Mouse (Mus musculus) embryo, embryonic 9.5 days (tissue): ENCODE results near the gene Ace2.

ENCODE experiments used
- DNase-seq: peaks from one replicate; pipeline ENCODE4 v3.0.0-alpha.2; 2017; ENCODE audit errors: extremely low spot score

The Ace2 gene

DNA sequence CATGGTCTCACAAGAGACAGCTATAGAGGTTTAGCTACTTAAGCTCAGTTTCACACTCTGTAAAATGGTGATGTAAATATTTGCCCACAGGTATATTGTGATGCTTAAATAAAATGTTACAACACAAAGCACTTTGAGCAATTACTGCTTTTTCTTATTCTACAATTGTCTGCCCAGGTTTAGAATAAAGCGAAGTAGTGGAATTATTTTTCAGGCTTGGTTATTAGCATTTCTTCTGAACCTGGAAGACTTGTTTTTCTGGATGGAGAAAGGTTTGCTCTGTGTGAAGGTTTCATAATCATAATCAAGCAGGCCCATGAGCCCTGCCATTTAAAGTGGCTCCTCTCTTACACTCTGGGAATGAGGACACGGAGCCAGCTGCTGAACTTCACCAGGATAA, at the start of gene Ace2:
Ace2 (plus strand) TSS at position 301 of the 400 bp plus-strand sequence.
- DNase-seq: no peak

DNA sequence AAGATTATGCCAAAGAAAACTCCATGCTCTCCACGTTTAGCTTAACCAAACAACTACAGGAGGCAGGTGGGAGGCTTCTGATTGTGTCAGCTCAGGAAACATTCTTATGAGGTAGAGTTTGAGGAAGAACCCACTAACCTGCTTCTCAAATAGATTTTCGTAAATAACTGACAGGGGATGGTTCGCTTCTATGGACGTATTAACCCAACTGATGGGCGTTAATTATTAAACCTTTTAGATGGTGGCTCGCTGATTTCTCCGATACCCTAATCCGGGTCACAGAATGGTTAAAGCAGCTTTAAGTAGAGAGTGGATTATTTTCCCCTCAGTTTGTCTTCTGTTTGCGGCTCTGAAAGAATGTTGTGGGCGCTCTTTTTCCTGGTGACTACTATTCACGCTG, 49.2 kb upstream of the Ace2 start:
- no peak for DNase-seq

DNA sequence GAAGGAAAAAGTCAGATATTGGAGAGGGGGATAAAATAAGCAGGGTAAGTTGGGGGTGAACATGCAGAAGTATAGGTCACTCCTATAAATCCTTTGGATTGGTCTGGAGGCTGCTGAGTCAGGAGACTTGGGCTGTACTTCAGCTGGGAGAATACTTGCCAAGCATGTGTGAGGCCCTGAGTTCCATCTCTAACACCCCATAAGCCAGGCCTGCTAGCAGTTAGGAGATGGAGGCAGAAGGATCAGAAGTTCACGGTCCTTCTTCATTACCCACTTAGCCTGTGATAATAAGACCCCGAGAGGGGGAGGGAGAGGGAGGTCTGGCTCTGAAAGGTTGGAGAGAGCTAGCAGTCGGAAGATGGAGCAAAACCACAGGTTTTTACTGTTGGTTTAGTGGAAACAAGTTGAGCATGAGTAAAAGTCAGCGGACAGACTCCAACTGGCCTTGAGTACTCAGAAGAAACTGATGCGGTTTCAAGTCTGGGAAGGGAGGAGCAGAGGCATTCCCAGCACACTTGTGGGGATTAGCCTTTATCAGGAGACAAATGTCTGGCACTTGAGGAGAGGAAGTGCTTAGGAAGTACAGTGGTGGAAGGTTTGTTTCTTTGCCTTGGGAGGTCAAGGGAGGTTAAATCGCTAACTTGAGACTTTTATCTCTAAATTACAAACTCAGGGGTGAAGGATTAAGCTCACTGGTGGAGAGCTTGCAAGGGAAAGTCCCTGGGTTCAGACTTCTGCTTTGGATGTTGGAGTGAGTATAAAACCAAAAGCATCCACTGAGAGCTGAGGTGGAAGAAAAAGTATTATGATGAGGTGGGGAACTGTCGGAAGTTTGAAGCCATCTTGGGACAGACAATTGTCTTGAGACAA, 46.6 kb upstream of the Ace2 start:
- DNase-seq: no peak

DNA sequence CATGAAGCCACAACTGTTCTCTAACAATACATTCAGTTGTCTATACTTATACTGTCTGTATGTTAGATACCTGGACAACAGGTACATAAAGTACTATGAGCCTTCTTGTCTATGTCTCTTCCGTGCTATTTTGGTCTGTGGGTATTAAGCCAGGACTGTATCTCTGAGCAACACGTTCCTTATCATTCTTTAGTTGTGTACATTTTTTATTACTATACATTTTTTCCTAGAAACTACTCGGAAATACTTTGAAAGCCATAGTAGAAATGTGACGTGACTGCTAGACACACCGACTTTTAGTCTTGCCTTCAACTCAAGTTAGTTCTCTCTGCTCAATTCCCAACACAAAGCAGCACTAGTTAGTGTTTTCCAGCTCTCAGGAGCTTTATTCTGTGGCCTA, 45.7 kb upstream of the Ace2 start:
- no peak for DNase-seq

DNA sequence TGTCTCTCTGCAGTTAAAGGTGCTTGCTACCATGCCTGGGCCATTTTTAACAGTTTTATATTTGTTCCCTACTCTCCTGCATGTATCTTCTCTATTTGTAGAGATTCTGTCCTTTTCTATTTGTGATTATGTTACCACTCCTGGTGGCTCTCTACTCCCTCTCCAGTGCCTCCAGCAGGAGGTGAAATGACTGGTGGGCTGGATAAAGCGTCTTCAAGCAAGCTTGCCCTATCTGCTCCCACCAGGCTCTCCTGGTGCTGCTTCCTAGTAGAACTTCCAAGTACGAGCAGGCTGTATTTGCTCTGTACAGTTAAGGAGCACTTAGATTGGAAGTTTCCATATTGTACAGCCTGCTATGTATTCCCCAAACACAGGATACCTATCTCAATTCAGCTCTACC, 43.3 kb upstream of the Ace2 start:
- DNase-seq: no peak

DNA sequence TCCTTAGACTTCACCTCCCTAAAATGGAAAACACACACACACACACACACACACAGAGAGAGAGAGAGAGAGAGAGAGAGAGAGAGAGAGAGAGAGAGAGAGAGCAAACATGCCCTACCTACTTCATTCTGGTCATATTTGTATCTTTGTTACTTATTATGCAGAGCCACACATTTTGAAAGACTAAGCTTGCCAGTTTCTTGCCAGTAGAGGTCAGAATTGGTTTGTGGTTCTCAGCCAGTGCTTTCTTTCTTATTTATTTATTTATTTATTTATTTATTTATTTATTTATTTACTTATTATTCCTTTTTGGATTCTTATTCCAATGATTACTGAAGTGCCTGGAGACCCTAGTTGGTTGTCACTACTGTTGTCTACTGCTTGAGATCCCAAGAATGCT, 37.6 kb upstream of the Ace2 start:
- no peak for DNase-seq

DNA sequence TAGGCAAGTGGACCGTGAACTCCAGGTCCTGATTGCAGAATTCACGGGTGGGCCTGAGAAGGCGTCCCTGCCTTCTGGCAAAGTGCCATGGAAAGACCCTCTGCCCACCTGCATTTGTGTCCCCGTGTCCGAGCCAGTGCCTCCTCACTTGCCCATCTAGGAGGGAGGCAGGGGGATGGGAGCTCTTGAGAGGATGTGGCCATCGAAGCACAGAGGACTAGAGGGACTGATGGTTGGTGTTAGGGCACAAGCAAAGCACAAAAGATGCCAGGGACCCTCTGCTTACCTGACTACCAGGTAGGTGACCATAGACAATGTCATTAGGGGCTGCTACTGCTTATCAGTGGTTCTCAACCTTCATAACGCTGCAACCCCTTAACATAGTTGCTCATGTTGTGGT, 36.9 kb upstream of the Ace2 start:
- no peak for DNase-seq

DNA sequence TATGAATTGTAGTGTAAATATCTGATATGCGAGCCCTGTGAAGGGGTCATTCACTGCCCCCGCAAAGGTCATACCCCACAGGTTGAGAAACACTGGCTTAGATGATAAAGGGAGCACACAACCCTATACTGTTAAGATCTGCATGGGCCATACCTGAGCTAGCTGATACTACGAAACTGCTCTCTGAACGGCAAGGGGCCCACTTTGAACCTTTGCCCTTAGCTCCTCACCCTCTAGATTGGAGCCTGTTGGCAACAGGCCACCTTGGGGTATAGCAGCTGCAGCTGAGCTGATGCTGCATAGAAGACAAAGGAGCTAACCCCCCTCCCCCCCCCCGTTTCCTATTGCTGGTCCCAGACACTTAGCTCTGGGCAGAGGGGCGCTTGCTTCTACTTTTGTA, 36.5 kb upstream of the Ace2 start:
- no peak for DNase-seq

DNA sequence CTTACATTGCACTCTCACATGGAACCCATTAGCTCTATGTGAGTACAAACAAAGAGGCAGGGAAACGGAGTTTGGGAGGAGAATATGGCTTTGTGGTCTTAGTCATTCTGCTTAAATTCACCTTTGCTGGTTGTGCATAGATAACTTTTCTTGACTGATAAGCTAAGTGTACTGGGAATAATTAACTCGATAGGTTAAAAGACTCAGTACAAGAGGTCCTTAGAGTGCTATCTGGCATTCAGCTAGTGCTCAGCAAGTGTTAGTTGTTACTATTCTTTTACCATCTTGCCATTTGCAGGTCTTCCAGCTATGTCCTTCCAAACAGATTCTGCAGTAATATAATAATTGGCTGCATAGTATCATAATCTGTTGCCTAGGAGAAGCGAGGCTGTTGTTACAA, 28.0 kb upstream of the Ace2 start:
- no peak for DNase-seq

DNA sequence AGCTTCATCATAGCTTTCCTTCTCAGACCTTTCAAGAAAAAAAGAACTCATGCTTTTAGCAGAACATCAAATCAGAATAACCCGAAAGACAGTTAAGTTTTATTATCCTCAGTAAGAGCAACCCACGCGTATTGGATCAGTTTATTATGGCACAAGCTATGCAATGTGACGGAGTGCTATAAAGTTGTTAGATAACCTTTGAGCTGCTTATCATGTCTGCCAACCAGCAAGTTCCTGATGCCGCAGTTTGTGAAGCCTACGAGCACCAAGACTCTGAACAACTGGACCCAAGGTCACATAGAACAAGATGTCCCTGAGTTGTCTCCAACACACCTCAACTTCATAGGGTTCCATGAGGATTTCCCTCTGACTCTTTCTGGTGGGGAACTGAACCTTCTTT, 25.4 kb upstream of the Ace2 start:
- no peak for DNase-seq

DNA sequence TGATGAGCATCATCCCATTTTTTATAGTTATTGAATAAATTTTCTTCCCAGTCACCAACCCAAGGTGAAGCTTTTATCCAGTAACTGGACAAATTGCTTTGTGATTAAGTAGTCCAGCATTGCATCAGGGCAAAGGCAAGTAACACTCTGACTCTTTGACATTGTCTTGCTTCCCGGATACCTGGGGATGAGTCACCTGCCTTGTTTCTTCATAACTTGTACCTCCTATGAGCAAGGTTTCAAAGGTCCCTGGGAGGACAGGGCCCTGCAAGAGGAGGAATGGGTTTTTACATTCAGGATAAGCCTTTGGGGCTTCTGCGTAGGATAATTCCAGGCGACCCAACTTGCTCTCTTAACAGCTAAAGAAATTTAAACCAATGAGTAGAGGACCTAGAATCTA, 15.2 kb upstream of the Ace2 start:
- no peak for DNase-seq

DNA sequence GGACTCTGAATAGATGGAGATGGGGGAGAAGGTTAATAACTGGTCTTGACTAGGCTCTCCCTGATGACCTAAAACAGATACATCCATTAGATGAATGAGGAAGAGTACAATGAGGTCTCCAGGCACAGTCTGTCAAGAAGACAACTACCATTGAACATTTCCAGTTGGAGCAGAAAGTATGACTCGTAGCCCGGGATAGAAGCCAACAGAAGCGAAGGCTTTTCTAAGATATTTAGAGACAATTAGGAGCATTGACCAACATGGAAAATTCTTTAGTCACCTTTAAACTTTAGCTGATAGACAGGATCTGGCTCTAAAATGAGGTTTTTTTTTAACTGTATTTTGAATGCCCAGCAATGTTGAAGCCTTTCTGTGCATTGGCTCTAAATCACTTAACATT, 5.6 kb upstream of the Ace2 start:
- no peak for DNase-seq

DNA sequence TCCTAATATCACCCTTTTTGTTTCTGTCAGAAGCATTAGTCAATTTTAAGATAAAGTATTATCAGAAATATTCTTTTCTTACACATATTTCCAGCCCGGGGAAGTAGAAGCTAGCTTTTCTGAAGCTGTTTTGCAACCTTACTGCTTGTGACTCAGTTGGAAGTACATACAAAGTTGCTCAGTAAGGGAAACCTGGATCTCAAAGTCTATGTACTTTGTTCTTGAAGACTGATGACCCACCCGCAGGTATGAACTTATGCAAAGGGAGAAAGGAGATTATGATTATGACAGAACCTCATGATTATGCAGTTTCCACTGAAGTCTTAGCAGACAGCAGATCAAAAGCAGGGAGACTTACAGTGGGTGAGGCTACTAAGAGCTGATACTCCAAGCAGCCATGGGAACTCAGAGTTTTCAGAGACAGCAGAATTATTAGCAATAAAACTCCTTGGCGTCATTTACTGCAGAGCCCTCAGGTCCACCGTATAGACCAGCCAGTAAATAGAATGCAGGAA, 3.8 kb upstream of the Ace2 start:
- no peak for DNase-seq

DNA sequence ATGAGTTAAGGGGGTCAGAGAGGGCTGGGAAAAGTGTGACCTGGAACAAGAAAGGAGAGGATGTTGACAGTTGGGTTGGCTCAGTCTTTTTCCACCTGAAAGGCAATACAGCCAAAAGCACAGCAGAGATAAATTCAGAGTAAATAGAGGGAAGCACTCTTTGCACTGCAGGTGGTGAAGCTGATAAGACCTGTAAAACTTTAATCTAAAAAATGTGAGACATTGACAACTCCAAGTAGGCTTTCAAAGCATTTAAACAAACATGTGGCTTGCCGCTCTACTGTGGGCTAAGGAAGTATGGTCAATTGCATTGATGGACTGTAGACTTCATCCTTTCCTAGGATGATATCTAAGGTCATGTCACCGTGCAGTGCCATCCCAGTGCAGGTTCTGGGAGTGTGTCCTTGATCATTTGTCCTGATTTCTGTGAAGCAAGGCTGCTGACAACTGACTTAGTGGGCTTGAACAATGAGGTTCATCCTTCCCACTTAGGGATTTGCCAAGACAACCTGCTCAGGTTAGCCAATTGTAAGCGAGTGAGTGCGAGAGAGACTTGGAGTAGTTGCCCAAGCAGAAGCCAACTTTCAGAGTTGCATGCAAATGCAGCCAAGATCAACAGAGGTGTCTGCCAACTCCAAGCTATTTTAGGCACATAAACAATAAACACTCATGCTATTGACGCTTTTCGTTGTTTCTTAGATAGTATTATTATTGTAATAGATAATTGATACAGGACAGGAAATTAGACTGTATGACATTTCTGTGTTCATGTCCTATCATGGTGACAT, 6.5 kb downstream of the Ace2 start:
- DNase-seq: no peak

DNA sequence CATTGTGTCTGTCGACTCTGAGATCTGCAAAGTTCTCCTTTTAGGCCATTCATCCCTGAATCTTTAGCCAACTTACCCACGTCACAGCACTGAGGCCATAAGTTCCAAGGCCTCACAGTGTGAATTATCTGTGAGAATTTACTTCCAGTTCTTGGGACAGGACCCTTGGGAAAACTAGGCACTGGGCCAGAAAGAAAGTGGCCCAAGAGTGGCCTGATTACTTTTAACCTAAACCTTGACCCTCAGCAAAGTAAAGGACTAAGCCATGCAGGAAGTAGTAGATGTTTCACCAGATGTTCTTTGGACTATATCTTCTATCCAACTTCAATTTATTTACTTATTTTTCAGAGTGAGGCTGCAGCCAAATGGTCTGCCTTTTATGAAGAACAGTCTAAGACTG, 13.6 kb downstream of the Ace2 start:
- DNase-seq: no peak

DNA sequence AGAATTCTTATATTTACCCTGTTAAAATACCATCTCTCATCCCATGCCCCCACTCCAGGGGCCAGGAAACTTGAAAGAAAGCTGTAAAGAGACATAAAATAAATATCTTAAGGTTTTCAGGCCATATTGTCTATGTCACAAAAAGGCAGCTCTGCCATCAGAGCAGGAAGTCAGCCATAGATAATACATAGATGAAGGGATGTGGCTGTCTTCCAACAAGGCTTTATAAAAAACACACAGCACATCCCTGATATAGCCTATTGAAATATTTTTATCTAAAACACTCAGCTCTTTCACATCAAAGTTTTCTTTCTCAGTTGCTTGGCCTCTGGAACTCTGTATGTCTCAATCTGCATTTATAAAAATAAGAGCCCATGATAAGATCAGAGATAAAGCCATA, 14.5 kb downstream of the Ace2 start:
- DNase-seq: no peak

DNA sequence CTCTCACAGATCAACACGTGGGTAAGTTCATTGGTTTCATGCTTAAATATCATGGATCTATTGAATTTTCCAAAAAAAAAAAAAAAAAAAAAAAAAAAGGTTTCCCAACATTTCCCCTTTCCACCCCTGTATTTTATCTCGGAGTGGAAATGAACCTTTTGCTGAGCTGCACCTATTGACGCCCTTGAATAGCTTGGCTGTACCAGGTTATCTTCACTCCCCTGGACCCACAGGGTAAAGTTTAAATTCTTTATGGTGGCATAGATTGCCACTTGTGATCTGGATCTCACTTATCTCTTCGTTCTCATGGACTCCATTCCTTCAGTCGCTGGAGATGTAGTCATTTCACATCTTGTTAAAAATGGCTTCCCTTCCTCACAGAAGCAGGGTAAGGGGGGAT, 15.5 kb downstream of the Ace2 start:
- no peak for DNase-seq

DNA sequence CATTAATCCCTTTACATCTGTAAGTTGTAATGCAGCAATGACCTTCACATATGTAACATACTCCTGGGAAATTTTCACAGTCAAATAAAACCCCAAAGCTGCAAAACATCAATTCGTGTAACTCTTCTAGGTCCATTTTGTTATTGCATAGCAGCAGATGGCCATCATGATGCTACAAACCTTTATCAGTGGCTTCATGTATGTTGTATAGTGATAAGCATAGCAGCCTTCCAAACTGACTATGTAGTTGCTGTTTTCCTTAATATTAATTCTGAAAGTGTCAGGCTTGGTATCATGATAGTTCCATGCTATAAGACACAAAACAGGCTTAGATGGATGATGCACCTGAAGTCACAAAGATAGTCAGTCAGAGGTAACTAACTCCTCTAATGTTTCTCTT, 25.5 kb downstream of the Ace2 start:
- DNase-seq: no peak

DNA sequence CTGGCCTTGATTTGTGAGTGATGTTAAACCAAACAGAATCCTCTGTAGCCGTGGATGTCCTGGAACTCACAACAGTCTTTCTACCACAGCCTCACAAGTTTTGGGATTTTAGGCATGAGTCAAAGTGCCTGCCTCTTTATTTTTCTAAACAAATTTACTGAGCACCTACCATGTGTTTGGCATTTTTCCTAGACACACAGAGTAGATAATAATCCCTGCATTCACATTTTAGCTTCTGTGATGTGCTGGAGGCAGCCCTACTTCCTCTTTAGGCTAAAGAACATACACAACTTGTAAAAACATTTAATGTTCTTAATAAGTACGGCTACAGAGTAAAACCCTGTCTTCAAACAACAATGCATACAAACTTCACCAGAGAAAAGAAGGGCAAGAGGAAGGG, 31.9 kb downstream of the Ace2 start:
- DNase-seq: no peak

DNA sequence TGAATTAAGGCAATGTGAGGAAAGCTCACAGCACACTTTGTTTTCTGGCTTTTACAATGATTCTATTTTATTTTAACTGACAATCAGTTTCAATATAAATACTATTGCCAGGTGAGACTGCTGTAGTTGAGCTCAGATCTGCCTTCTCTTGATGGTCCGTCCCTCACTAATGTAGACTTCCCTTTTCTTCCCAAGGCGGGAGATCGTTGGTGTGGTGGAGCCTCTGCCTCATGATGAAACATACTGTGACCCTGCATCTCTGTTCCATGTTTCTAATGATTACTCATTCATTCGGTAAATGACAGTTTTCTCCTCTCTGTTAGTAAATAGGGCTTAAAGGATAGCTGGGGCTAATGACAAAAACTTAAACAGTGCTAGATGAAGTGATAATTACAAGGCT, 34.7 kb downstream of the Ace2 start:
- no peak for DNase-seq

DNA sequence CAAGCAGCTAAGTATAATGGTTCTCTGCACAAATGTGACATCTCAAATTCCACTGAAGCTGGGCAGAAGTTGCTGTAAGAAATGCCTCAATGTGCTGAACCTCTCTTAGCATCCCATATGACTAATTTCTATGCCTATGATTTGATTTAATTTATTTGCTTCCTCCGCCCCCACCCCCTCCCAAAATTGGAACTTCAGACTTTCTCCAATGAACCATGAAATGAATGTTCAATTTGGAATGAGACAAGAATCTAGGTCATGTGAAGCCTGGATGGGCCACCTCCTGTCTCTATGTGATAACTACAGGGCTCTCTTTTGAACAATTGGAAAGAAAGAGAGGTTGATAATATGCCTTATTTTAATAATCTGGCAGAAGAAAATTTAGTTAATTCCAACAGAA, 36.2 kb downstream of the Ace2 start:
- DNase-seq: no peak

DNA sequence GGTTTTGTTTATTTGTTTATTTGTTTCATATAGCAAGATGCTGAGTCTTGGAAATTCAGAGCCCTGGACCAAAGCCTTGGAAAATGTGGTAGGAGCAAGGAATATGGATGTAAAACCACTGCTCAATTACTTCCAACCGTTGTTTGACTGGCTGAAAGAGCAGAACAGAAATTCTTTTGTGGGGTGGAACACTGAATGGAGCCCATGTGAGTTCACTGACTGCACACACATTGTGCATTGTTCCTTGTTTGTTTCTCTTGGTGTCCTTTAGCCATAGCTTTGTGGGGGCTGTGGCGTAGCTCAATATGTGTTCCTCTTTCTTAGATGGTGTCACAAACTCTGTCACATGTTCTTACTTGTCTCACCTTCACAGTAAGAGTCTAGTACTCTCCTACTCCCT, 36.6 kb downstream of the Ace2 start:
- no peak for DNase-seq

DNA sequence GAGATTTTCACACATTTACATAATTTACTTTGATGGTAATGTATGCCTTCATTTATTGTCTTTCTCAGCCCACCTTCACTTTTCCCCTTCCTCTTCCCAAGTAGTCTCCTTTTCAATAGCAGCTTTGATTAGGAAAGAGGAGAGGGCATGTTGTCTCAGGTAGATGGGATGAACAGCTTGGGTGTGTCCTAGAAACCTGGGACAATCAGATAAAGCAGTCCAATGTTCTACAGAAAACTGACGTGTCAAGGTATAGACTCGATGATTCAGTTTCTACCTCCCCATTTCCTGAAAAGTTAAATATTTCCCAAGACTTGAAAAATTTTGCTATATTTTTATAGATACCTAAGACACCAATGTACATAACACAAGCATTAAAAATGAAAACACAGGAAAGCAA, 39.7 kb downstream of the Ace2 start:
- DNase-seq: no peak
